Mouse (Mus musculus) forebrain, embryonic 11.5 days (tissue): Measurements from ENCODE around the gene Iqcm. TPM values are rescaled to one million over a fixed set of nuclear protein-coding genes. Genes with fewer than 3 reads are reported as not detected.

Source experiments
- ATAC-seq: fragments of 200-750 bp; cut with Nextera tagmentation; replicated peaks from 2 replicates; pipeline ENCODE4 v1.8.0; 2017; ENCODE audit warnings: moderate TSS enrichment; ENCODE audit not compliant: low FRiP score
- DNase-seq: peaks from one replicate; pipeline ENCODE4 v3.0.0-alpha.2; 2017; ENCODE audit warnings: low spot score
- H3K27ac ChIP-seq: fragments of 300-500 bp; sonication (generic); 2 replicates; pipeline ENCODE4 v1.5.1; 2014; ENCODE audit warnings: low read depth, low read length
- H3K27me3 ChIP-seq: fragments of 300-500 bp; sonication (generic); 2 replicates; pipeline ENCODE4 v1.6.1; 2014; ENCODE audit warnings: mild to moderate bottlenecking, low read length, mixed read lengths; ENCODE audit not compliant: control insufficient read depth, insufficient read depth
- H3K36me3 ChIP-seq: fragments of 300-500 bp; sonication (generic); 2 replicates; pipeline ENCODE4 v1.6.1; 2014; ENCODE audit warnings: mild to moderate bottlenecking, low read length, moderate library complexity, mixed read lengths; ENCODE audit not compliant: control insufficient read depth, insufficient read depth
- H3K4me1 ChIP-seq: fragments of 300-500 bp; sonication (generic); replicated peaks from 2 replicates; pipeline ENCODE4 v1.6.1; 2014; ENCODE audit warnings: low read length, mixed read lengths; ENCODE audit not compliant: control insufficient read depth, insufficient read depth
- H3K4me2 ChIP-seq: fragments of 300-500 bp; sonication (generic); 2 replicates; pipeline ENCODE4 v1.6.1; 2014; ENCODE audit warnings: low read depth, mild to moderate bottlenecking, low read length, moderate library complexity, mixed read lengths; ENCODE audit not compliant: severe bottlenecking
- H3K4me3 ChIP-seq: fragments of 300-500 bp; sonication (generic); 2 replicates; pipeline ENCODE4 v1.5.1; 2014; ENCODE audit warnings: low read depth, low read length
- H3K9ac ChIP-seq: fragments of 300-500 bp; sonication (generic); 2 replicates; pipeline ENCODE4 v1.6.1; 2014; ENCODE audit warnings: low read length
- H3K9me3 ChIP-seq: fragments of 300-500 bp; sonication (generic); 2 replicates; pipeline ENCODE4 v1.6.1; 2016; ENCODE audit warnings: low read length, mixed read lengths; ENCODE audit not compliant: control insufficient read depth
- WGBS: fragments of 180-500 bp; shearing (Covaris S2); extraction: QIAGEN DNeasy Blood & Tissue Kit; methylation state at CpG from one replicate; pipeline ENCODE4 v1.1.7; 2014; 5-methylcytosine and 5-hydroxymethylcytosine counted together
- polyA plus RNA-seq: library from polyadenylated mRNA; unstranded; fragments of >200 nt; fragmentation: Nextera tagmentation; extraction: Ambion mirVana; gene quantifications from 2 replicates; pipeline ENCODE4 v1.2.1, GENCODE M21; 2014

Gene Iqcm
- polyA plus RNA-seq, 1 experiment from 2014 or later: 0.09 TPM

DNA sequence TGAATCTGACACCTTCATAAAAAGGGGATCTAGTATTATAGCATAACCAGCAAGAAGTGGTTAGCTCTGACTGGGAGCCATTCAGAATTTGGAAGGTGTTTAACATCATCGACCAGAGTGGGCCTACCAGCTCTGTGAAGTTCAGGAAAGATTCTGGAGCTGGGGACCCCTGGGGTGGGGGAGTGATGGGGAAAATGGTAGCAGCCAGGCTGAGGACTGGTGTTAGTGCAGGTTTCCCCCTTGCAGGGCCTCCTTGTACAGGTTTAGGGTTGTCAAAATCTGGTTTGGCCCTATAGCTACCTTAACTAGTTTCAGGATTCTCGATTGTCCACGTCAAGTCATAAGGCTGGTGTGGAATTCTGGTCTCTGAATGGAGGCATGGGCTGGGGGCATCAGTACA, 194.5 kb downstream of the Iqcm start:
- ATAC-seq (no peak), DNase-seq (no peak)
- H3K27ac ChIP-seq: no peak overlapping the region
- no peak overlapping the region for H3K9ac ChIP-seq
- no peak overlapping the region for H3K4me3 ChIP-seq
- no peaks in the 10 kb centered on the region for H3K4me1 ChIP-seq
- H3K4me2 ChIP-seq: no peak overlapping the region
- WGBS: 84% methylated on average over 3 of the region's 3 CpGs
- H3K27me3 ChIP-seq: no peaks in the 10 kb centered on the region
- no peaks in the 10 kb centered on the region for H3K9me3 ChIP-seq
- no peaks in the 10 kb centered on the region for H3K36me3 ChIP-seq

DNA sequence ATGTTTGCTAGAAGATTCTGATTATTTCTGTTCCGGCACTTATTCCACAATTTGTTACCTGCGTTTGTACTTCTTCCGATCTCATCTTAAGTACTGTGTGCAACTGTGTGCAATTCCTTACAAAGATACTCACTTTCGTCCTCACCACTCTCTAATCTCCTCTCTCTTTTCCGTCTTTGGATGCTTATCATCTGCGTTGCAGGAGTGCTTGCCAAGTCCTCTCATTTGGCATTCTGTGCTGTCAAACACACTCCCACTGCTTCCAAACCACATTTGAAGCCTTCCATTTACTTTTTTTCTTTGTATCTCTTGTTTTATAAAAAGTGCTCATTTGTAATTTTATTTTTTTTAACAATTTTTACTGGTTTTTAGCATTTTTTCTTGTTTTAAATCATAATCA, 210.8 kb downstream of the Iqcm start:
- H3K4me2 ChIP-seq: no peak overlapping the region
- no peak for DNase-seq
- no peak overlapping the region for H3K27ac ChIP-seq
- H3K27me3 ChIP-seq: no peaks in the 10 kb centered on the region
- no peak for ATAC-seq
- H3K36me3 ChIP-seq: no peaks in the 10 kb centered on the region
- 89% methylated on average over 6 of the region's 6 CpGs for WGBS
- H3K4me1 ChIP-seq: no peaks in the 10 kb centered on the region
- no peak overlapping the region for H3K4me3 ChIP-seq
- H3K9ac ChIP-seq: no peak overlapping the region
- no peaks in the 10 kb centered on the region for H3K9me3 ChIP-seq

DNA sequence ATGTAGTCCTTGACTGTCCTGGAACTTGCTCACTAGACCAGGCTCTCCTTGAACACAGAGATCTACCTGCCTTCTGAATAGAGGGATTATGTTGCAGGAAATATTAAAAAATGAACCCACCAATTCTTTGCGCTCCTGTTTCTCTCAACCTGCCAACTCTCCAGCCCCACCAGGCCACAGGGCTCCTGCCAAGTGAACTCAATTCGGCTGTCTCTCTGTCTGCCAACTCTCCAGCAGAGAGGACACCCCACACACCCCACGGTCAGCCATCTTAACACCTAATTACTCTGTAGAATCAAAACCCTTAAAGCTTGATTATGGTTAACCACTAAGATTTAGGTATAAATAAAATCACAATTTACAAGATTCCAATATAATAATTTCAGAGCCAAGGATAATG, 298.1 kb downstream of the Iqcm start:
- Histone ChIP-seq H3K27me3 (no peaks in the 10 kb centered on the region), H3K4me1 (no peaks in the 10 kb centered on the region), H3K9me3 (no peaks in the 10 kb centered on the region), H3K4me2 (no peak overlapping the region), H3K9ac (no peak overlapping the region), H3K36me3 (no peaks in the 10 kb centered on the region), H3K4me3 (no peak overlapping the region), H3K27ac (no peak overlapping the region)
- ATAC-seq (no peak), DNase-seq (no peak)
- WGBS: 86% methylated on average over 3 of the region's 3 CpGs

DNA sequence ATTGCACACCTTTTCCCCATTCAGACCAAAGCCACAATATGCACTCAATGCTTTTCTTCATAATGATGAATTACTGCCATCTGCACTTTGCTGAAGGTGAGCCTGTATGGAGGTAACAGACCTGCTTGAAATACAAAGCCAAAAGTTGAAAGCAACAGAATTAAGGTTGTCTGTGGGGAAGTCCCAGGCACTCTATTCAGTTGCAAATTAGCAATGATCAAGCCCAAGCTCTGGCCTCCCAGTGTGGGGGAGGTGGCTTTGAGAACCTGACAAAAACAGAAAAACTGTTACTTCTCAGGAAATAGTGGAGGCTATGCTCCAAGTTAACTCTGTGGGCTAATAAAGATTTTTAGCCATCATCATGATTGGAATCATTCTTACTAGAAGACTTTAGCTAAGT, 307.1 kb downstream of the Iqcm start:
- Histone ChIP-seq H3K27me3 (no peaks in the 10 kb centered on the region), H3K4me1 (no peaks in the 10 kb centered on the region), H3K36me3 (no peaks in the 10 kb centered on the region), H3K27ac (no peak overlapping the region), H3K9me3 (no peaks in the 10 kb centered on the region), H3K4me3 (no peak overlapping the region), H3K9ac (no peak overlapping the region), H3K4me2 (no peak overlapping the region)
- no peak for ATAC-seq
- DNase-seq: no peak

DNA sequence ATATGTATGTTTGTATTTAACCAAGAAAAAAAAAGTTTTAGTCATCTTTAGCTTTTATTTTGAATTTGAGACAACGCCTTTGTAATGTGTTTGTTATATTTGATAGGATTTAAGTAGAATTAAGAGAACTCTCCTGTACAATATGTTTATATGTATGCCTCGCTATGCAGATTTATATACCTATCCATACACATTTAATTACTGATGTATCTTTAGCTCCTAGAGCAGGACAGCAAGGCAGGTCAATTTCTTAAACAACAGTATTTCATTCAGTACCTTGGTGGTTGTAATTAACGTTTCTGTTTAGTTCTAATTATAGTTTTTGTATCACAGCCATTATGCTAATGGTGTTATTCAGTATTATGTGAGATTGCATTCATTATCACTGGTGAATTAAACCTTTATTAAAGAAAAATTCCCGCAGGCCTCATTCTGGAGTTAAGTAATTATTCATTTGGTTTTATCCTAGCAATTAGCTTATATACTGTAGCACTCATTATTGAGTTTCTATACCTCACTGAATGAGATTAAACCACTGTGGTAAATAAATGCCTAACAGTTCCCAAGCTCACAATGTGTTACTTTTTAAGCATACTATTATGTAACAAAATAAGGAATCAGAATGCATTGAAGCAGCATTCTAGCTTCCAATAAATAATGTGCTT, 380.1 kb downstream of the Iqcm start:
- WGBS: 60% methylated on average over 4 of the region's 4 CpGs
- Histone ChIP-seq H3K4me3 (no peak overlapping the region), H3K27me3 (peaks cover 4% of the 10 kb centered on the region; the same call in 1 of the 2 replicates), H3K4me1 (no peaks in the 10 kb centered on the region), H3K9me3 (no peaks in the 10 kb centered on the region), H3K36me3 (no peaks in the 10 kb centered on the region), H3K9ac (no peak overlapping the region), H3K4me2 (no peak overlapping the region), H3K27ac (no peak overlapping the region)
- ATAC-seq (peak; percentile 74), DNase-seq (no peak)

DNA sequence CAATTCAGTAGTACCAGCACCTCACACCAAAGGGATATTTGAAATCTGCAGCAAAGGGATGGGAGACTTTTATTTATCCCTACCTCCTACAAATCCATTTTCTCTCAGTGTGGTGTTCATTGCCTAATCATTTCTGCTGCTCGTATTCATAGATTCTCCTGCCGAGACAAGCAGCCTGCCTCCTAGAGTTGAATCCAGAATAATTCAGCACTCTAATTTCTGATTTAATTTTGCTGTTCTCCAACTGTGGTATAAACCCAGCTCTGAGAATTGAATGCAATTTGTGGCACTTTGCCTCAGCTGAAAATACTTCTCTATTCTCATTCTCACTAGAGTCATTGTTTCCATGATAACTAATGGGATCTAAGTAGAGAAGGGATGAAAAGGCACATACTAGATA, 386.8 kb downstream of the Iqcm start:
- H3K4me1 ChIP-seq: no peaks in the 10 kb centered on the region
- no peak overlapping the region for H3K4me3 ChIP-seq
- no peak overlapping the region for H3K9ac ChIP-seq
- DNase-seq (no peak), ATAC-seq (no peak)
- H3K4me2 ChIP-seq: no peak overlapping the region
- H3K27me3 ChIP-seq: peaks cover 2% of the 10 kb centered on the region; the same call in 1 of the 2 replicates
- WGBS: 89% methylated on average over 2 of the region's 2 CpGs
- H3K27ac ChIP-seq: no peak overlapping the region
- no peaks in the 10 kb centered on the region for H3K36me3 ChIP-seq
- H3K9me3 ChIP-seq: no peaks in the 10 kb centered on the region

DNA sequence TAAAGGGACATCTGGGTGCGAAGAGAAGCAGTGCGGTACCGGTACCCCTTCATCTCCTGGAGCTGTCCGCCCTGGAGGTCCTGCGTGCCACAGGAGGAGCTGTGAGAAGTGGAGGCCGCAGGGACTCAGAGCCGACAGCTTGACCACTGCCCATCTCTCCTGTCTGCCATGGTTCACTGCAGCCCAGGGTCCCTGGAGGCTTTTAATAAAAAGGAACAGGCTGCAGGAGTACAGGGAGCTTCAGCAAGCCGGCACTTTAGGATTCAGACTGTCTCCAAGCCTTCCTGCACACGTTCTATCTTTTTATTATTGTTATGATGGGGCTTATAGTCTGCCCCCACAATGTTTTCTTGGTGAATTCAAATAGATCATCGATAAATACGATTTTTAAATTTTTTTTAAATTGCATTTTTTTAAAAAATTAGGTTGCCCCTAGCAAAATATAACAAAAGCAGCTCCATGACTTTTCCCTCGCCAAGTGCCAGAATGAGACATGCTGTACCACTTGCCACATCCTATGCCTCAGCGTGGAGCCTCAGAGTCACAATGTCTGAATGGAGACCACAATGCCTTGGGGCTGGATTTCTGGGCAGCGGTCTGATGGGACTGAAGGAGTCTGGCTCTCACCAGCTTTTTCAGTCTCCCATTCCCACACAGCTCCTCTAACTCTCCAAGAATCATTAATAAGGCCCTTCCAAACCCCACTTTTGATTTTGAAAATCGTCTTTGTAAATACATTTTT, 469.3 kb downstream of the Iqcm start:
- WGBS: 72% methylated on average over 15 of the region's 15 CpGs
- H3K9ac ChIP-seq: no peak overlapping the region

DNA sequence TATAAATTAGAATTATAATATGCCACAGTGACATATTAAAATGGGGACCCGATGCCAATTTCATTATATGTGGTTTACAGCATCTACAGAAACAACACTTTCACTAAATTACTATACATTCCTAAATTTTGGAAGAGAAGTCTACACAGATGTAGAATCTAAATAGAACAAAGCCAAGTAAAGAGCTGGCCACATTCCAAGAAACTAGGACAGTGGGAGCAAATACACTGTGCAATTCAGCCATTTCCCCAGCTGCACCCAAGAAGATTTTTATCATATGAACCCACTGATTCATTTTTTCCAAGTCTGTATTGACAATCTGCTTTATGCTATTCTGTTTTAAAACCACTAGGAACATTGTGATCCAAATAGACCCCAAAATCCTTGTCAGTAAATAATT, 500.7 kb downstream of the Iqcm start:
- Histone ChIP-seq H3K27me3 (no peaks in the 10 kb centered on the region), H3K9ac (no peak overlapping the region), H3K4me2 (no peak overlapping the region), H3K9me3 (no peaks in the 10 kb centered on the region), H3K27ac (no peak overlapping the region), H3K4me3 (no peak overlapping the region), H3K4me1 (no peaks in the 10 kb centered on the region), H3K36me3 (no peaks in the 10 kb centered on the region)
- ATAC-seq (no peak), DNase-seq (no peak)
- WGBS: 67% methylated on average over 1 of the region's 1 CpGs

More for the DNA sequence above, 469.3 kb downstream of the Iqcm start:
- Histone ChIP-seq H3K4me2 (no peak overlapping the region), H3K27ac (no peak overlapping the region), H3K27me3 (no peaks in the 10 kb centered on the region), H3K4me1 (no peaks in the 10 kb centered on the region), H3K36me3 (no peaks in the 10 kb centered on the region), H3K9me3 (no peaks in the 10 kb centered on the region), H3K4me3 (no peak overlapping the region)
- peak; percentile 47 for DNase-seq
- no peak for ATAC-seq

DNA sequence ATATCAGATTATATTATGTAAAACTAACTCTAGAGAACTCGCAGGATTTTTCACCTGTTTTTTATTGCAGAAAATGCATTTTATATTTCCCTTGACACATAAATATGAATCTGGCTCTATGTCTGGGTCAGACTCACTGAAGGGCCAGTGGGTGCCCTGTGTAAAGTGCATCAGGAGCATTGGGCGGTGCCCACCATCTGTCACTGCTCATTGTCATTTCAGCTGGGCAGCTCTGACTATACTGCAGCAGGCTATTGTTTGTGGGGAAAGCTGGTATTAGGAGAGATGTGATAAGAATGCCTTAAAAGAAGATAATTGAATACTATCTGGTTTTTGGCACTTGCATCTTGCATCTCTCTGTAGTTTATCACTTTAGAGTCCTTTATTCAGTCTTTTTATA, 507.5 kb downstream of the Iqcm start:
- ATAC-seq (0 out of 2 replicates have a peak, but pooled peaks have one; percentile 51), DNase-seq (no peak)
- WGBS: 93% methylated on average over 2 of the region's 2 CpGs

More for the DNA sequence above, 507.5 kb downstream of the Iqcm start:
- no peaks in the 10 kb centered on the region for H3K9me3 ChIP-seq
- no peaks in the 10 kb centered on the region for H3K4me1 ChIP-seq
- H3K4me3 ChIP-seq: no peak overlapping the region
- H3K4me2 ChIP-seq: no peak overlapping the region
- H3K36me3 ChIP-seq: no peaks in the 10 kb centered on the region
- no peaks in the 10 kb centered on the region for H3K27me3 ChIP-seq
- H3K9ac ChIP-seq: no peak overlapping the region
- no peak overlapping the region for H3K27ac ChIP-seq
